Mouse (Mus musculus) megakaryocyte, embryonic 14.5 days (primary cell): ENCODE results near the gene Casp7.

Source experiments
- FLI1 ChIP-seq: IDR thresholded peaks from 2 replicates; pipeline ENCODE4 v1.6.1; 2012; ENCODE audit warnings: low read length, inconsistent platforms, mixed read lengths
- GATA1 ChIP-seq: IDR thresholded peaks from 3 replicates; pipeline ENCODE4 v1.6.1; 2012; ENCODE audit warnings: mixed read lengths, low read length, inconsistent platforms, borderline replicate concordance

GRCm38 (mm10) chr19:56443445-56443844 is 46.5 kb downstream of the Casp7 start:
- TF ChIP-seq GATA1 (no peak), FLI1 (no peak)
